Mouse (Mus musculus): ENCODE measurements at regions not wholly inside any gene's neighbourhood (a gene's known extent, or its start where the extent isn't known, plus 50 kb on each side); places are given as distances from the start of the nearest gene placed in this dataset.
"Not testable (repeated sequence)": the region's sequence is repeated elsewhere in the genome, so short reads cannot be mapped to it uniquely, and the experiment has no call there.

- no peak for DNase-seq (ENCODE audit: low spot score)
- no peak overlapping the region for H3K9ac ChIP-seq (ENCODE audit: low read depth, low read length)
- no peak overlapping the region for H3K4me2 ChIP-seq
- H3K36me3 ChIP-seq (ENCODE audit: control insufficient read depth, insufficient read depth, low read length) = no peaks in the 10 kb centered on the region
- ATAC-seq (replicated peaks; ENCODE audit: low FRiP score) = no peak
- H3K4me3 ChIP-seq (ENCODE audit: low read depth, low read length) = no peak overlapping the region
- no peaks in the 10 kb centered on the region for H3K4me1 ChIP-seq (replicated peaks; ENCODE audit: control insufficient read depth, insufficient read depth, low read length)
- WGBS = 62% methylated on average over 3 of the region's 3 CpGs
- H3K27me3 ChIP-seq (replicated peaks; ENCODE audit: control insufficient read depth, insufficient read depth, low read length) = no peaks in the 10 kb centered on the region
- H3K9me3 ChIP-seq (ENCODE audit: control insufficient read depth, low read length) = no peaks in the 10 kb centered on the region
- H3K27ac ChIP-seq (ENCODE audit: low read depth, low read length) = no peak overlapping the region
These were observed 78.5 kb upstream of the Zcchc2 start for GRCm38 (mm10) chr1:105911714-105912113.

GRCm38 (mm10) chr1:105921842-105922241, 68.4 kb upstream of the Zcchc2 start:
- Histone ChIP-seq H3K9me3 (ENCODE audit: control insufficient read depth, low read length) (no peaks in the 10 kb centered on the region), H3K4me1 (replicated peaks; ENCODE audit: control insufficient read depth, insufficient read depth, low read length) (no peaks in the 10 kb centered on the region), H3K36me3 (ENCODE audit: control insufficient read depth, insufficient read depth, low read length) (no peaks in the 10 kb centered on the region), H3K27me3 (replicated peaks; ENCODE audit: control insufficient read depth, insufficient read depth, low read length) (no peaks in the 10 kb centered on the region), H3K4me2 (no peak overlapping the region), H3K9ac (ENCODE audit: low read depth, low read length) (no peak overlapping the region), H3K4me3 (ENCODE audit: low read depth, low read length) (no peak overlapping the region), H3K27ac (ENCODE audit: low read depth, low read length) (no peak overlapping the region)
- DNase-seq (ENCODE audit: low spot score) (no peak), ATAC-seq (replicated peaks; ENCODE audit: low FRiP score) (no peak)
- 71% methylated on average over 4 of the region's 4 CpGs for WGBS

GRCm38 (mm10) chr1:105922586-105922985, 67.6 kb upstream of the Zcchc2 start:
- Histone ChIP-seq H3K4me1 (replicated peaks; ENCODE audit: control insufficient read depth, insufficient read depth, low read length) (no peaks in the 10 kb centered on the region), H3K9me3 (ENCODE audit: control insufficient read depth, low read length) (no peaks in the 10 kb centered on the region), H3K27me3 (replicated peaks; ENCODE audit: control insufficient read depth, insufficient read depth, low read length) (no peaks in the 10 kb centered on the region), H3K36me3 (ENCODE audit: control insufficient read depth, insufficient read depth, low read length) (no peaks in the 10 kb centered on the region), H3K9ac (ENCODE audit: low read depth, low read length) (no peak overlapping the region), H3K27ac (ENCODE audit: low read depth, low read length) (no peak overlapping the region), H3K4me3 (ENCODE audit: low read depth, low read length) (no peak overlapping the region), H3K4me2 (no peak overlapping the region)
- DNase-seq (ENCODE audit: low spot score) = no peak
- no peak for ATAC-seq (replicated peaks; ENCODE audit: low FRiP score)

- Histone ChIP-seq H3K27me3 (replicated peaks; ENCODE audit: control insufficient read depth, insufficient read depth, low read length) (no peaks in the 10 kb centered on the region), H3K4me2 (no peak overlapping the region), H3K9ac (ENCODE audit: low read depth, low read length) (no peak overlapping the region), H3K27ac (ENCODE audit: low read depth, low read length) (no peak overlapping the region), H3K36me3 (ENCODE audit: control insufficient read depth, insufficient read depth, low read length) (no peaks in the 10 kb centered on the region), H3K9me3 (ENCODE audit: control insufficient read depth, low read length) (no peaks in the 10 kb centered on the region), H3K4me1 (replicated peaks; ENCODE audit: control insufficient read depth, insufficient read depth, low read length) (no peaks in the 10 kb centered on the region), H3K4me3 (ENCODE audit: low read depth, low read length) (no peak overlapping the region)
- DNase-seq (ENCODE audit: low spot score) (no peak), ATAC-seq (replicated peaks; ENCODE audit: low FRiP score) (no peak)
- 74% methylated on average over 3 of the region's 3 CpGs for WGBS
These were observed 67.2 kb upstream of the Zcchc2 start for GRCm38 (mm10) chr1:105923001-105923400.

- no peak overlapping the region for H3K9ac ChIP-seq (ENCODE audit: low read depth, low read length)
- H3K27me3 ChIP-seq (replicated peaks; ENCODE audit: control insufficient read depth, insufficient read depth, low read length) = no peaks in the 10 kb centered on the region
- no peaks in the 10 kb centered on the region for H3K9me3 ChIP-seq (ENCODE audit: control insufficient read depth, low read length)
- no peak overlapping the region for H3K27ac ChIP-seq (ENCODE audit: low read depth, low read length)
- no peak overlapping the region for H3K4me3 ChIP-seq (ENCODE audit: low read depth, low read length)
- H3K36me3 ChIP-seq (ENCODE audit: control insufficient read depth, insufficient read depth, low read length) = no peaks in the 10 kb centered on the region
- ATAC-seq (replicated peaks; ENCODE audit: low FRiP score) (no peak), DNase-seq (ENCODE audit: low spot score) (no peak)
- 55% methylated on average over 3 of the region's 3 CpGs for WGBS
- H3K4me1 ChIP-seq (replicated peaks; ENCODE audit: control insufficient read depth, insufficient read depth, low read length) = no peaks in the 10 kb centered on the region
- no peak overlapping the region for H3K4me2 ChIP-seq
These were observed 64.4 kb upstream of the Zcchc2 start for GRCm38 (mm10) chr1:105925617-105926370.

GRCm38 (mm10) chr1:105926871-105927270, 63.3 kb upstream of the Zcchc2 start:
- no peak overlapping the region for H3K27ac ChIP-seq (ENCODE audit: low read depth, low read length)
- no peak for DNase-seq (ENCODE audit: low spot score)
- no peaks in the 10 kb centered on the region for H3K9me3 ChIP-seq (ENCODE audit: control insufficient read depth, low read length)
- H3K4me1 ChIP-seq (replicated peaks; ENCODE audit: control insufficient read depth, insufficient read depth, low read length) = no peaks in the 10 kb centered on the region
- no peaks in the 10 kb centered on the region for H3K36me3 ChIP-seq (ENCODE audit: control insufficient read depth, insufficient read depth, low read length)
- H3K4me2 ChIP-seq = no peak overlapping the region
- H3K9ac ChIP-seq (ENCODE audit: low read depth, low read length) = no peak overlapping the region
- no peaks in the 10 kb centered on the region for H3K27me3 ChIP-seq (replicated peaks; ENCODE audit: control insufficient read depth, insufficient read depth, low read length)
- WGBS = 84% methylated on average over 2 of the region's 2 CpGs
- no peak for ATAC-seq (replicated peaks; ENCODE audit: low FRiP score)
- no peak overlapping the region for H3K4me3 ChIP-seq (ENCODE audit: low read depth, low read length)

- no peak overlapping the region for H3K4me2 ChIP-seq
- H3K9ac ChIP-seq (ENCODE audit: low read depth, low read length) = no peak overlapping the region
- H3K27ac ChIP-seq (ENCODE audit: low read depth, low read length) = no peak overlapping the region
- ATAC-seq (replicated peaks; ENCODE audit: low FRiP score) (no peak), DNase-seq (ENCODE audit: low spot score) (no peak)
- no peaks in the 10 kb centered on the region for H3K4me1 ChIP-seq (replicated peaks; ENCODE audit: control insufficient read depth, insufficient read depth, low read length)
- no peaks in the 10 kb centered on the region for H3K36me3 ChIP-seq (ENCODE audit: control insufficient read depth, insufficient read depth, low read length)
- no peaks in the 10 kb centered on the region for H3K9me3 ChIP-seq (ENCODE audit: control insufficient read depth, low read length)
- no peak overlapping the region for H3K4me3 ChIP-seq (ENCODE audit: low read depth, low read length)
- no peaks in the 10 kb centered on the region for H3K27me3 ChIP-seq (replicated peaks; ENCODE audit: control insufficient read depth, insufficient read depth, low read length)
These were observed 59.4 kb upstream of the Zcchc2 start for GRCm38 (mm10) chr1:105930841-105931240.

GRCm38 (mm10) chr1:105934171-105934570, 56.0 kb upstream of the Zcchc2 start:
- H3K4me1 ChIP-seq (replicated peaks; ENCODE audit: control insufficient read depth, insufficient read depth, low read length); DNase-seq (ENCODE audit: low spot score); H3K9me3 ChIP-seq (ENCODE audit: control insufficient read depth, low read length); H3K9ac ChIP-seq (ENCODE audit: low read depth, low read length); H3K27ac ChIP-seq (ENCODE audit: low read depth, low read length); ATAC-seq (replicated peaks; ENCODE audit: low FRiP score); H3K4me2 ChIP-seq; H3K4me3 ChIP-seq (ENCODE audit: low read depth, low read length); H3K27me3 ChIP-seq (replicated peaks; ENCODE audit: control insufficient read depth, insufficient read depth, low read length); H3K36me3 ChIP-seq (ENCODE audit: control insufficient read depth, insufficient read depth, low read length): not testable (repeated sequence)
- WGBS = 91% methylated on average over 2 of the region's 2 CpGs
